Mouse (Mus musculus) kidney, adult 2 months (tissue): ENCODE measurements around the gene Sertm1.

ENCODE experiments used
- CTCF ChIP-seq: fragments of 200-500 bp; conservative IDR thresholded peaks from 2 replicates; pipeline ENCODE4 v1.5.1; 2011; ENCODE audit warnings: low read depth, mild to moderate bottlenecking, control low read depth, low read length, moderate library complexity, mixed read lengths; ENCODE audit not compliant: insufficient read depth, insufficient read length
- POLR2A ChIP-seq: fragments of 200-500 bp; IDR thresholded peaks from one replicate; pipeline ENCODE4 v1.6.1; 2011; ENCODE audit warnings: low read depth, low read length, control low read depth

DNA sequence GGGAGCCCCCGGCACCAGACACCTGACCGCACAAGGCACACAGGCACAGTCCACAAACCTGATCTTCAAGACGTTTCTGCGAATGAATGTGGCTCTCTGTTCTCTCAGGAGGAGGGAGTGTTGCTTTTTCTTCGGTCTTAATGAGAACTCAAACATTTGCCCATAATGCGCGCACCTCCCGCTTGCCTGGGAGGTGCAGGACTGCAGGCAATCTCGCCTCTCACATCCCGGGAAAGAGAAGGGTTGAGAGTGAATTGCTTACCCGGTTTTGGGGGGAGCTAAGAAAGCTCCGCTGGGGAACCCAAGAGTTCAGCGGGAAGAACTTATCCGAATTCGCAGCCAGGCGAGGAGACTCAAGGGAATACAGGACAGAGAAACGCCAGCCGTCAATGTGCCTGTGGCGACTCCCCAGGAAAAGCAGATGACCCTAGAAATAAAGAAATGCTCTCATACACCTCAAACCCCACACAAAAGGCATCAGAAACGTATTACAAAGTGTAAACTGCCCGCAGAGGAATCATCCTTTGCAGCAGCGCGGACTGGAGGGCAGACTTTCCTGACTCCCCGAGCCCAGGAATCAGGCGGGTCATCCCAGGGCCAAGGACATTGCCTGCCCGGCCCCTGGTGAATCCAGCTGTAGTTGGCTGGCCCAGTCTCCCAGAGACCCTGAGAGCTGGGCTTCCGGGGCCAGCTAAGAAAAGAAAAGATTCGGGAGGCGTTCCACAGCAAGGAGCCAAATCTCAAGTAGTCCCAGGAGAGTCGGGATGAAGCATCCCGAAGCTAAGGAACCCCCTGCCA, 643 bp downstream of the Sertm1 start:
- no peak for TF ChIP-seq CTCF
- TF ChIP-seq POLR2A, result no peak
